Mouse (Mus musculus) left cerebral cortex, adult 11 months (tissue): ENCODE measurements around the gene Sertad4.

Source experiments
- DNase-seq: peaks from one replicate; pipeline ENCODE4 v3.0.0; 2022; ENCODE audit warnings: low spot score

Gene Sertad4

DNA sequence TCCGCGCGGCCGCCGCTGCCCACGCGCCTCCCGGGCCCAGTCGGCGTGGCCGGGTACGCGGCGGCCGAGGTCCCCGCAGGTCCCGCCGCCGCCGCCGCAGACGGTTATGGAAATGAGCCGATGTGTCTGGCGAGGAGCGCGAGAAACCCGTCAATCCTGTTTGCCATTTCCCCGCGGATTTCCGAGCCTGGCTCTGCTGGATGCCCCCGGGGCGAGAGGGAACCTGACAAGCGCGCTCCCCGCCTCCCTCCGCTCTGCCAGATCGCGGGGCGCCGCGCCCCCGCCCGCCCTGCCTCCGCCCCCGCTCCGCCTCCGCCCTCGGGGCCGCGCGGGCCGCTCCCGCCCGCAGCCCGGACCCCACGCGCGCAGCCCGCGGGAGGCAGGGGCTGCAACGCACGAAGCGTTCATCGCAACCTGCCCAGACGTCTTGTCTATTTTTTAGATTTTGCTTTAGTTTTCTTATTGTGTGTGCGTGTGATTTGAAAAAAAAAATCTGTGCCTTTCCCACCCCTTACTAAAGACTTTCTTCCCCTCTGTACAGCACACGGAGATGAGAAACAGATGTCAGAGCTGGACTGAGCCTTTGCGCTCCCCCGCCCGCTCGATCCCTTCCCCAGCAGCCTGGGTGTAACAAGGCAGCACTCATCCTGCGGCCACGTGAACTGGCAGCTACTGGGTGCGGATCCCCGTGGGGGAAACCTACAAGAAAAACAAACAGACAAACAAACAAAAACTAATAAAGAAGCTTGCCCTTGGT, at the start of gene Sertad4:
TSS of gene Sertad4 (minus strand) at position 283 of the 757 bp plus-strand sequence.
- DNase-seq: no peak

DNA sequence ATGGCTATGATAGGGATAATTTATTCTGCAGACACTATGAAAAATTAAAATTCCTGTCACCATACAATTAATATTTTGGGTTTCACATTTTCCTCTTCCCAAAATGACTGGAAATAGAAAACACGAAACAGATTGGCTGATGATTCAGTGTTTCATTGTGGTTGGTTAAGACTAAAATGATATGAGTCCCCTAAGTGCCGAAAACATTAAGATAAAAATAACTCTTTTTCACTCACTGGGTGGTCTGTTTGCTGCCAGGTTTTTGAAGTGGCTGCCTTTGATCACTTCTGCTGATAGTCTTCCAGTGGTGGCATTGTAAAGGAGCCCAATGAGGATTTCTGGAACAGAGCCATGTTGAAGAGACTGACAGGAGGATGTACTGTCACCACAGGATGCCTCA, 46.0 kb upstream of the Sertad4 start:
- no peak for DNase-seq

DNA sequence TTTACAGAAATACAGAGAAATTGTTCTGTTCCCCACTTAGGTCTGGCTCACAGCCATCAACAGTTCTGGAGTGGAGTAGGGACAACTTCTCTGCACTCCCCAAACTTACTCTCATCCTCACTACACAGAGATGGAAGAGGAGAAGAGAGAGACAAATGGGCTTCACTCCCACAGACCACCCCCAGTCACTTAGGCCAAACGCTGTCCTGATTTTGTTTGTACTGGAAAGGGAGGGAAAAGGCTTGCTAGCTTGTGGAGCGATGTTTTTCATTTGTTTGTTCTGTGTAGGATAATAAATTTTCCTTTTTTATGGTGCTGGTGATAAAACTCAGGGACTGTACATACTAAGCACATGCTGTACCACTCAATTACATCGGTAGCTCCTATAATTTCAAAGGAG, 45.4 kb upstream of the Sertad4 start:
- no peak for DNase-seq

DNA sequence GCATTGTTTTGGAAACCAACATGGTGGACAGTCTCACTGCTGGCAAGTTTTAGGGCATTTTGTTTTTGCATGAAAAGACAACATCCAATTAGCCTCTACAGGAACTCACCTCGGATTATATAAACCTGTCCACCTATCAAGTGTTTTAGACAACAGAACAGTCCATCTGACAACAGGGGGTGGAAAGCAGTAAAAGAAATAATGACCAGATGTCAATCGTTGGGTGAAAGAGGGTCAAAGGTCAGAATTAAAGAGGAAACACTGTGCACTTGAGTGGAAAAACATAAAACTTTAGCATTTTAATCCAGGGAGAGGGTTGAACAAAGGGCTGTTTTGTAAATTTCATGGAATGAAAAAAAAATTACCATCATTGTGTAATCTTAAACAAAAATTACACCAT, 43.2 kb upstream of the Sertad4 start:
- DNase-seq: no peak

DNA sequence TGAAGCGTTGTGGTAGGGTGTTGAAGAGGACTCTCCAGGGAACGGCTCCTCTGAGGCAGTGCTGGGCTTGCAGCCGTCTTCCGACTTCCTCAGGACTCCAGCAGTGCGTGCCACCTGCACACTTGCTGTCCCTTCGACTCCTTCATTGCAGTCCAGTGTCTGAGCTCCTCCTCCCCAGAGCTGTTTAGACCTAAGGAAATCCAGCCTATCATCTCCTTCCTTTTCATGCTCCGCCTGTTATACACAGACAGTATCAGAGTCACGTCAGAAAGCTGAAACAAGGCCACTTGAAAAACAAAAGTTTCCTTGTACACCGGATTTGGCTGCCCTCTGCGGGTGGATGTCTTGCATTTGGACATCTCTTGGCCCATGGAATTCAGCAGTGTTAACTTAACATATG, 41.7 kb upstream of the Sertad4 start:
- DNase-seq: no peak

DNA sequence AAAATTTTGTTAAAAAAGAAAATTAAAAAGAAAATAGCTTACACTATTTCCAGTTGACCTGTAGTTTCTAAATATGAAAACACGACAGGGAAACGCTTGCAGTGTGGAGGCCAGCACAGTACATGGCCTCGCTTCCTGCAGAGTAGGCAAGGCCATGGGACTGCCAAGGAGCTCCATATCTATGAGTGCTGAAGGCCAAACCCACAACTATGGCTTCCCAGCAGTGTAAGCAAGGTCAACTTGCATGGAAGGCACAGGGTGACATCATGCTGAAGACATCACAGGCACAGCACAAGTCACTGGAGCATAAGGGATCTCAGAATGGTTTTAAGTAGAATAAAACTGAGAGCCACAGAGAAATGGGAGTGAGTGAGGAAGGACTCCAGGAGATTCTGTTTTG, 40.5 kb upstream of the Sertad4 start:
- no peak for DNase-seq

DNA sequence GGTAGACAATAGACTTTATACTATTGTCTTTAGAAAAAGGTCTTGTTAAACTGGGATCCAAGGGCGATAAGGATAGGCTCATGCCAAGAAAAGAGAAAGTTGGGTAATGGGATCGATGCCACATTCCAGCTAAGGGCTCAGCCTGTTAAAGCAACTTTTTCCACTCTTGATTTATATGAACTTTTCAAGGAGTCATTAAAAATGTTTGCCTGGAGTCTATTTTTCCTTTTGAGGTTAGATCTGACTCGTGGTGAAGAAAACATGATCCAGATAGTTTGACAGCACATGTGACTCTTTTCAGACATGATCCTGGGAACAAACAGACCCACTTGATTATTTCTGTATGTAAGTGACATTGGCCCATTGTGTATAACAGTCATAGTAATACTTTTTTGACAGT, 35.2 kb upstream of the Sertad4 start:
- DNase-seq: no peak

DNA sequence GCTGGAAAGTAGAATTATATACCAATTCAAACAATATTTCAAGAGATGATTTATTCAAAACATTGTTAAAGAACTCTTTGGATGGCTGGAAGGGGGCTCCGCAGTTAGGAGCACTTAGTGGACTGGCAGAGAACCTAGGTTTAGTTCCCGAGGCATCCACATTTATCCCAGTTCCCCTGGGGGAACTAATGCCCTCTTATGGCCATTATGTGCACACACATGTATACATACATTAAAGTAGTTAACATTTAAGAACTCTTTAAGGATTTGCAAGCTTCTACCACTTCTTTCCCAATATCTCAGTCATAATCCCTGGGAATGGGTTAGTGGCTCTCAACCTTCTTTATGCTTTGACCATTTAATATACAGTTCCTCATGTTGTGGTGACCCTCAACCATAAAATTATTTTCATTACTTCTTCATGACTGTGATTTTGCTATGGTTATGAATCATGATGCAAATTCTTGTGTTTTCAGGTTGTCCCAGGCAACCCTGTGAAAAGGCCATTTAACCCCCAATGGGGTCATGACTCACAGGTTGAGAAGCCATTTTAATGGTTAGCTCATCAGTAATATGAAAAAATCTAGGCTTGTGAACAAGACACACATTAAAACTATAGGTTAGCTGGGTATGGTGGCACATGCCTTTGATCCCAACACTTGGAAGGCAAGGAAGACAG, 27.2 kb upstream of the Sertad4 start:
- DNase-seq: no peak

DNA sequence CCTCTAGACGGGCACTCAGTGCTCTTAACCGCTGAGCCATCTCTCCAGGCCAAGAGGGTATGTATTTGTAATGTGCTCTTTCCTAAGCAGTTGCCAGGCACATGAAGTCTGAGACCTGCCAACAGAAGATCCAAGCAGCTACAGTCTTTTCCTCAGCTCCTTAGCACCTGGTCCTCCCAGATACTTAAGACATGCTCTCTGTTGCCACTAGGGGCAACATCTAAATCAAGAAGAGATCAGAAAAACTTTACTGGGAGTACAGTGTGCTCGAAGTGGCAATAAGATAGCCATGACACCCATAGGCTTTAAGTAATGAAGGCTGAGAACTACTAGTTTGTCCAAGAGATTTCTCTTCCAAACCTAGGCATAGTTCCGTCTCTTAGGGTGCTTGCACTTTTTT, 24.6 kb upstream of the Sertad4 start:
- no peak for DNase-seq

DNA sequence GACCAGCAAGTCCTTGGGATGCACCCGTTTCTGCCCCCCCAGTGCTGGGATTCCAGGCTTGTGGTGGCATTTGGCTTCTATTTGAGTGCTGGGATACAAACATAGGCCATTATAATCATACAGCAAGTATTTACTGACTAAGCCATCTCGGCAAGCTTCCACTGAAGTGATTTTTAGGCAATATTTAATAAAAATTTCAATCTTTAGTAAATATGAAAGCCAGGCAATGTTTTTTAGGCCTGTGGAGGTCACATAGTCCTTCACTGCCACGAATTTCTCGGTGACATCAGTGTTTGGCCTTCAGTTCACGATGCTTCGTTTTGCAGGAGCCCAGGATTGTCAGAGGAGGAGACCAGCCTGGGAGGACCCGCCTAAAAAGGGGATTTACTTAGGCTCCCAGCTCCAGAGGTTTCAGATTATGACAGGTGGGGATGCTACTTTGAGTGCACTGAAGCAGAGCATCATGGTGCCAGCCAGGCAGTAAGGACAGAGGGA, 23.6 kb upstream of the Sertad4 start:
- no peak for DNase-seq

DNA sequence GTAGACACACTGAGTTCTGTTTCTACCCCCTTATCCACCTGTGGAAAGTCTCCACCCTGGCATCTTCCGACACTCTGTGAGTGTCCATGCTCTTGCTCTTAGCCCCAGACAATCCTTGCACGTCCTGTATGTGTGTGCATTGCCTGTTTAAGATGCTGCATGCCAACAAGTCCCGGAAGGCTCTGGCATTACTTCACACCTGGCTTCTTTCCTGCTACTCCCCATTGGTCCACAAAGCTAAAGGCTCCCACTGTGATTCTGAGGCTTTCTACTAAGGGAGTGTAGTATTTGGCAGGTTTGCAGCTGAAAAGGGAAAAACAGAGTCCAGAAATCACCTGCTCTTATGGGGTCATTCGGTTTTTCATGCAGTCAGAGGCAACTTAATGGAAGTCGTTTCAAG, 17.3 kb upstream of the Sertad4 start:
- DNase-seq: no peak

DNA sequence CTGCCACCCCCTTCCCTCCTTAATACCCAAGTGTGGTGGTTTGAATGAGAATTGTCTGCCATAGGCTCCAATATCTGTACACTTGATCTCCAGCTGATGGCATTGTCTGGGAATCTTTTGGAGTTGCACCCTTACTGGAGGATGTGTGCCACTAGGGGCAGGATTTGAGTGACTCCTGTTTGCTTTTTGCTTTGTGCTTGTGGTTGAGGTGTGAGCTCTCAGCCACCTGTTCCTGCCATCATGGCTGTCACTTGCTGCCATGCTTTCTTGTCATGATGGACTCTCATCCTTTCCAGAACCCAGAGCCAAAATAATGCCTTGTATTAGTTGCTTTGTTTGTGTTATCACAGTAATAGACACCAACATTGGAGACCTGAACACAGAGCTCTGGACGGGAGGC, 14.2 kb upstream of the Sertad4 start:
- no peak for DNase-seq

DNA sequence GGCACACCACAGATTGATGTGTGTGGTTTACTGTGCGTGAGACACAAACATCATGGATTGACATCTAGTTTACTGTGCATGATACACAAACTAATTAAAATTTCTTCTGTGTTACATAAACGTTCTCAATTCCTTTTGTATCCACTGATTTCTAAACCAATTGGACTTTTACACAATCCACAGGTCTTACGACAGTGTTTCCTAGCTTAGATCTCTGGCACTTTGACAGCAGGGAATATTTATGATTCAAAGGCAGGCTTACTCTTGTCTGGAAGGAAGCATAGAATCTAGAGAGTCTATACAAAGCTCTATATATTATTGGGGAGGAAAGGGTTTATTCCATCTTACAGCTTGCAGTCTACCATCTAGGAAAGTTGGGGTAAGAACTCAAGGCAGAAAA, 8.9 kb upstream of the Sertad4 start:
- DNase-seq: no peak

DNA sequence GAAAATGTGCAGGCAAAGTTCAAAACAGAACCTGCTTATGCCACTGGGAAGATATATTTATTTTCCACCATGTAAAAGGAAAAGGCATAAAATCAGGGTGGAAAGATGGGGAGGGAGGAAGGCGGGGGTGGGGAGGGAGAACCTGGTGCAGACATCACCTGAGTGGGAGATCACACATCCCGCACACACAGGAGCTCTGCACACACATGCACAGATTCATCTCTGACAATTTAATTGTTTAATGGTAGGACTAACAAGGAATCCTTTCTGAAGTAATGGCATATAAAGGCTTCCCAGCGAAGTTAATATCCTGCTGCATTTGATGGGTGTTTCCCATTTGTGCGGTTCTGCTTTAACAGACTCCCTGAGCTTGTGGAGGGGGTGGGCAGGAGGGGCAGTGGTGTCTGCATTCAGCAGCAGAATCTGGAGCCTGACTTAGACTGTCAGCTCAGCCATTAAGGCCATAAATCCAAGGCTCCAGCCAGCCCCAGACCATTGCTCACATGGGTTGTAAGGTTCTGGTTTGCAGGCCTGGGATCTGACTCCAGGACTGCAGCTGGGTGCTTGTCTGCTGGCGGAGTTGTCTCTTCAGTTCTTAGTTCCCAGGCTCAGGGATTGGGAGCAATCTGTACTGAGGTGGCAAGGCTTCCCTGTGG, 5.9 kb upstream of the Sertad4 start:
- no peak for DNase-seq

DNA sequence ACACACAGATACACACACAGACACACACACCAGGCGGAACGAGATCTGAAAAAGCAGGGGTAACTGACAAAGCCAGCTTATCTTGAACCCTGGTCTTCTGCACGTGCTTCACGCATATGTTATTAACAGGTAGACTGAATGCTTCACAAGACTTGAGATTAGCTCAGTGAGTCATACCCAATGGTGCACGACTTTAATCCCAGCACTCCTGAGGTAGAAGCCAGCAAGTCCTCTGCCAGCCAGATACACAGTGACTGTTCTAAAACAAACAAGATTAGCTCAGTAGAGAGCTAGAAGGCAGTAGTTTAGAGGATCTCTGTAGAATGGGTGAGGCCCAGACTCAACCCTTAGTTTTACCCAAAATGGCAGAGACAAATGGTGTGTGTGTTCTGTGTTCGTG, 4.7 kb upstream of the Sertad4 start:
- DNase-seq: no peak

DNA sequence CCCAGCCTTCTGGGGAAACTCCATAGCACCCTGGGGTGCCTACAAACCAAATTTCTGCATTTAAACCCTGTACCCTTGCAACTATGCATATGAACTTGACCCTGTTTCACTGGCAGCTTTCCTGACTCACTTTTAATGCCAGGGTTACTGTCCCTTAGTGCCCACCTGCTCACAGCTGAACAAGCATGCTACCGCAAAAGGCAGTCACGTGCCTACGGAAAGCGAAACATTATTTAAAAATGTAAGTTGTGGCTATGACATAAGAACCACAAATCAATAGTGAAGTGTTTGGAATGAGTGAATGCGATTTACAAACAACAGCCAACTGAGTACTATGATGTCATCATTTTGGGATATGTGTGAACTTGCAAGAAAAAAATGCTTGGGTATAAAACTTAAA, 2.0 kb upstream of the Sertad4 start:
- no peak for DNase-seq

DNA sequence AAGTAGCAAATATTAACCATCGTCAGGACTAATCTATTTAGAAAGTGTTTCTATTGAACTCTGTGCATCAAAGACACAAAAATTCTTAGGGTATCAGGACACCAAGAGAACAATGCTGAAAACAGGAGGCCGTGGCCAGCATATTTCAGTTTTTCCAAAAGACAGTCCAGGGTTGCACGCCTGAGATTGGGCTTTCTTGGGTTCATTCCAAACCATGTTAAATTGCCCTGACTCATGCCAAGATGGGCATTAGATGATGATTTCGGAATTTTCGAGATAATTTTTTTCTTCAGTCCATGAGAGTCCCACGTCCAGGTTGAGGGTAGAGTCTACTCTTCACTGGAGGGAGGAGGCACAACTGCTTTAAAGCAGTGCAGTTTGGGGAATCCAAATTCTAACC, 1.4 kb upstream of the Sertad4 start:
- DNase-seq: no peak

DNA sequence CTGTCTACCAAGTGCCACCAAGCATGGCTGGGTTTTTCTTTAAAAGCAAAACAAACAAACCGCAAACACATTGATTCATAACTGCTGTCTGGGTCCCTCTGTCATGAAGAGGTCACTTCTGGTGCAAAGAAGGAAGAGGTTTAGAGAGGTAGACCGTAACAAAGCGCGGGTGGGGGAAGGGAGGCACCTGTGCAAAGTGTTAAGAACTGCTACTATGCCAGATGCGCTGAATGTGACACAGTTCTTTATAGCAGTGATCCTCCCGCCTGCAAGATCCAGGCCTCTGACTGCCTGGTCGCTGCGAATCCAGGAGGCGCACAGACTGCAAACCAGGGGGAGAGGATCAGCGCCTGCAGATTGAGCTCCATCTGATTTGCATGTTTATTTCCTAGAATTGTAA, 855 bp upstream of the Sertad4 start:
- no peak for DNase-seq

DNA sequence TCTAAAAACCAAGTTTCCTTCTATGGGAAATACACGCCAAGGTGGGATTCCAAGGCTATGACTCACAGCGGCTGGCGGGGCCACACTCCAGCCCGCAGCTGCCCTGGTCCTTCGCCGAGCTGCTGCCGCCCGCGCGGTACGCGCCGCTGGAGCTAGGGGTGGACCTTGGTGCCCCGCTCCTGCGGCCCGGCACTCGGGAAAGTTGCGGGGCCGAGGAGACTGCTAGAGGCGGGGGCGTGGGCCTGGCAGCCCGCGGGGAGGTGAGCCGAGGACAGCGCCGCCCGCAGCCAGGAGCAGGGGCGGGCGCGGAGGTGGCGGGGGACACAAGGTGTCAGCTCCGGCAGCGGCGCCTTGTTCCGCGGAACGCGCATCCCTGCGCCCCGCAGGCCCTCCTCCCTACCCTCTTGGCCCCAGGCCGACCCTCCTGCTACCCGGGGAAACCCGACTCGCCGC, 711 bp downstream of the Sertad4 start:
- no peak for DNase-seq

DNA sequence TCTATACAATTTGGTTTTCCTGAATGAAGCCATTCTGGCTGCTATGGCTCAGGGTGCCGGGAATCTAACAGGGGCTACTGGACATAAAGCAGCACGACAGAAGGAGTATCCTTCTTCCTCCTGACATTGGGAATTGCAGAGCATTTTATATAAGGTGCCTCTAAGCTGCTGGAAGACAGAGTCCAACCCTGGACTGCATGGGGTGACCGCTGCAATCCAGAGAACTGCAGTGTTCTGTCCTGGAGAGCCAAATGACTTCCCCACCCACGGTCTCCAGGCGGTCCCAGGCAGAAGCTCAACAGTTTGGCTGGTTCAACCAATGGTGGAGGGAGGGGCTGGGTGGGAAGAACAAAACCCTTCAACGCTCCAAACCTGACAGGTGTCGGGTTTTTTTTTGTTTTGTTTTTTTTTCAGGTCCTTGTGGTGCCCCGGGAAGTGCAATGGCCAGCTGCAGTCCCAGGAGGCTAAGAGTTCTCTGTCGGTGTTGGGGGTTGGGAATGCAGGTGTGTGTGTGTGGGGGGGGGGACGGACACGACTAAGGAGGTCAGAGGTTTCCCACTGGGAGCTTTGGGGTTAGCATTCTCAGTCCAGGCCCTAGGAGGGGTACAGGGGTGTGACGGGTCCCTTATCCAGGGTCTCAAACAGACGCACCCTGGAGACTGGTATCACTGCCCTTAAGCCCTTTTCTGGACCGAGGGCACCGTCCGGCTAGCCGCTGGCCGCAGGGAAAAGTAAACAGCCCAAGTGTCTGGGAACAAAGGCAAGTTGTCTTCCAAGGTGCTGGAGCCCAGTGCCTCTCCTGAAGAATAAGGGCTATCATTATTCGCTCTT, 1.4 kb downstream of the Sertad4 start:
- DNase-seq: no peak

DNA sequence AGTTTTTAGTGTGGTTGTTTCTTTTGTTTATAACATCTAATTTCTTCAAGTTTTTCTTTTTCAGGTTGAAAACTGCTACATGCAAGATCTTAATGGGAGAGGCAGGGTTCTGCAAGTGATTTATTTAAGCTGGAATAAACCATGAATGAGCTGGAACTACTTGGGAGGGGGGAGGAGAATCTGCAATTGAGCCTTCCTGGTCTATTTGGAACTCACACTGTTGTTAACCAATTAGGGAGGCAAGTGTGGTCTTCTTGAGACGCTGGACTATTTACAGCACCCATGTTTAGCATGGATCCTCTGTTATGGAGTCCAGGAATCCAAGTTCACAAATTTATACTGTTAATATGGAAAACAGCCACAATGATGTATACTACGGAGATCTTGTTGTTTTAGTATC, 2.1 kb downstream of the Sertad4 start:
- DNase-seq: no peak

DNA sequence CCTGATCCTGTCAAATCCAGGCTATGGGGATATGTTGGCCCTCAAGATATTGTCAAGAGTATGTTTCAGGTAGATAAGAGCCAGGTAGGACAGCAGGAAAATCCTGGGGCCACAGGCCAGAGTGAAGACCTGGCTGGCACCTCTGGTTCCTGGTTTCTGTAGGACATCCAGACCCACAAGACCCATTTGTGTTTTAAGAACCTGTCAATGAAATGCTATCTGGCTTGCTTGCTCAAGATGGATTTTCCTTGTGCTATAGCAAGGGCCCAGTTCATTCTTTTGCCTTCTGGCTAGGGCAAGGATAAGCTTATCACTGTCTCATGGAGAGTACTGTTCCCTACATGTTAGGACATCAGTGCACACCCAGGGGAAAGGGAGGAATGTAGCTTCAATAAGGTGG, 3.5 kb downstream of the Sertad4 start:
- no peak for DNase-seq
